Mouse (Mus musculus) intestine, embryonic 14.5 days (tissue): ENCODE results near the gene Prn. TPM values are rescaled to one million over a fixed set of nuclear protein-coding genes. Genes with fewer than 3 reads are reported as not detected.

Source experiments
- ATAC-seq: fragments of 200-750 bp; cut with Nextera tagmentation; replicated peaks from 2 replicates; pipeline ENCODE4 v1.8.0; 2017; ENCODE audit warnings: low read depth, moderate number of reproducible peaks, moderate TSS enrichment, moderate library complexity; ENCODE audit not compliant: low FRiP score, low TSS enrichment
- DNase-seq: peaks from one replicate; pipeline ENCODE4 v3.0.0-alpha.2; 2018; ENCODE audit warnings: low spot score
- H3K27ac ChIP-seq: fragments of 300-500 bp; sonication (generic); 2 replicates; pipeline ENCODE4 v1.5.1; 2014; ENCODE audit warnings: low read depth, mild to moderate bottlenecking, control low read depth
- H3K27me3 ChIP-seq: fragments of 300-500 bp; sonication (generic); replicated peaks from 2 replicates; pipeline ENCODE4 v1.6.1; 2014; ENCODE audit warnings: low read length, control low read depth; ENCODE audit not compliant: control insufficient read depth, insufficient read depth
- H3K36me3 ChIP-seq: fragments of 300-500 bp; sonication (generic); 2 replicates; pipeline ENCODE4 v1.6.1; 2014; ENCODE audit warnings: low read length, control low read depth; ENCODE audit not compliant: control insufficient read depth, insufficient read depth
- H3K4me1 ChIP-seq: fragments of 300-500 bp; sonication (generic); replicated peaks from 2 replicates; pipeline ENCODE4 v1.6.1; 2014; ENCODE audit warnings: low read length, control low read depth, mixed read lengths; ENCODE audit not compliant: control insufficient read depth, insufficient read depth
- H3K4me2 ChIP-seq: fragments of 300-500 bp; sonication (generic); 2 replicates; pipeline ENCODE4 v1.6.1; 2014; ENCODE audit warnings: low read length
- H3K4me3 ChIP-seq: fragments of 300-500 bp; sonication (generic); 2 replicates; pipeline ENCODE4 v1.5.1; 2014; ENCODE audit warnings: low read depth, low read length, control low read depth, mixed read lengths
- H3K9ac ChIP-seq: fragments of 300-500 bp; sonication (generic); 2 replicates; pipeline ENCODE4 v1.6.1; 2014; ENCODE audit warnings: mild to moderate bottlenecking, low read length
- H3K9me3 ChIP-seq: fragments of 300-500 bp; sonication (generic); 2 replicates; pipeline ENCODE4 v1.6.1; 2016; ENCODE audit warnings: low read length, control low read depth; ENCODE audit not compliant: control insufficient read depth
- WGBS: fragments of 180-500 bp; shearing (Covaris S2); extraction: QIAGEN DNeasy Blood & Tissue Kit; methylation state at CpG from one replicate; pipeline ENCODE4 v1.1.7; 2014; 5-methylcytosine and 5-hydroxymethylcytosine counted together
- polyA plus RNA-seq: library from polyadenylated mRNA; unstranded; fragments of >200 nt; fragmentation: Nextera tagmentation; extraction: Ambion mirVana; gene quantifications from 2 replicates; pipeline ENCODE4 v1.2.1, GENCODE M21; 2014

Gene Prn
- polyA plus RNA-seq, 1 experiment from 2014 or later: not detected

GRCm38 (mm10) chr2:131910847-131911246 is 1.1 kb downstream of the Prn start:
- Histone ChIP-seq H3K9ac (no peak overlapping the region), H3K9me3 (no peaks in the 10 kb centered on the region), H3K4me1 (peaks cover 8% of the 10 kb centered on the region), H3K4me3 (peak overlapping the region; percentile 56), H3K4me2 (peak overlapping the region; percentile 64), H3K36me3 (no peaks in the 10 kb centered on the region), H3K27me3 (no peaks in the 10 kb centered on the region), H3K27ac (no peak overlapping the region)
- no peak for DNase-seq
- 53% methylated on average over 2 of the region's 2 CpGs for WGBS
- no peak for ATAC-seq

GRCm38 (mm10) chr2:131911341-131911740 is 1.6 kb downstream of the Prn start:
- no peak overlapping the region for H3K27ac ChIP-seq
- no peak for DNase-seq
- peak overlapping the region; percentile 56; the same call in 1 of the 2 replicates for H3K4me3 ChIP-seq

DNA sequence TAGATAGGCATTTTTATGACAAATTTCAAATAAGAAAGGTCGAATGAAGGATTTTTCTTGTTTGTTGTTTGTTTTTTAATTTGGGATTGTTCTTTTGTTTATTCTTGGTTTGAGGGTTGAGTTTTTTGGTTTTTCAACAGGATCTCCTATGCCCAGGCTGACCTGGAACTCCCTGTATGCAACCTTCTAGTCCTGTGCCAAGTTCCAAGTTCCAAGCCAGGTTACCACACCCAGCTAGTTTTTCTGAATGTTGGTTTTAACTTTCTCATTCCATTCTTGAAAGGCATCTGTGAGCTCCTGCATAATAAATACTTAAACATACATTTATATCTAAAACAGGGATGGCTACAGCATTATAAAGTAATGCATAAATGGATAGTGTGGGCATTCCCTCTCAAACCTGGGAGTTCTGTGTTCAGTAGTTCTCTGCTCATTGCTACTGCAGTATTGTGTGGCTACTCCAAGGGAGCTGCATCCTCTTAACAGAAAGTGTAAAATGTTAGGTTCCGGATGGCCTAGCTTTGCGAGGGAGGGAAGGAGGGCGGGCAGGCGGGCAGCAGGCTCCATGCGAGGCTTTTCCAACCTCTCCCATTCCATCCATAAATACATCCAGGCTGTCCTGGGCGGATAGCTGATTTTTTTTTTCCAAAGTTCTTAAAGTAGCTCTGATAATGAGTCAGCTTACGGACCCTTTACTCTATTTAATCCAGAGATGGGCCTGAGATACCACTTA is 2.9 kb downstream of the Prn start:
- Histone ChIP-seq H3K27ac (no peak overlapping the region), H3K9me3 (no peaks in the 10 kb centered on the region), H3K9ac (no peak overlapping the region), H3K36me3 (no peaks in the 10 kb centered on the region), H3K4me2 (no peak overlapping the region), H3K4me3 (no peak overlapping the region), H3K27me3 (no peaks in the 10 kb centered on the region), H3K4me1 (peaks cover 8% of the 10 kb centered on the region)
- no peak for ATAC-seq
- DNase-seq: no peak
- 79% methylated on average over 8 of the region's 8 CpGs for WGBS

More at GRCm38 (mm10) chr2:131911341-131911740, 1.6 kb downstream of the Prn start:
- H3K9me3 ChIP-seq: no peaks in the 10 kb centered on the region
- no peaks in the 10 kb centered on the region for H3K36me3 ChIP-seq
- H3K9ac ChIP-seq: 0 out of 2 replicates have a peak overlapping the region, but pooled peaks have one; percentile 5
- WGBS: 40% methylated on average over 4 of the region's 4 CpGs
- peaks cover 8% of the 10 kb centered on the region for H3K4me1 ChIP-seq
- H3K27me3 ChIP-seq: no peaks in the 10 kb centered on the region
- no peak for ATAC-seq
- H3K4me2 ChIP-seq: peak overlapping the region; percentile 64

DNA sequence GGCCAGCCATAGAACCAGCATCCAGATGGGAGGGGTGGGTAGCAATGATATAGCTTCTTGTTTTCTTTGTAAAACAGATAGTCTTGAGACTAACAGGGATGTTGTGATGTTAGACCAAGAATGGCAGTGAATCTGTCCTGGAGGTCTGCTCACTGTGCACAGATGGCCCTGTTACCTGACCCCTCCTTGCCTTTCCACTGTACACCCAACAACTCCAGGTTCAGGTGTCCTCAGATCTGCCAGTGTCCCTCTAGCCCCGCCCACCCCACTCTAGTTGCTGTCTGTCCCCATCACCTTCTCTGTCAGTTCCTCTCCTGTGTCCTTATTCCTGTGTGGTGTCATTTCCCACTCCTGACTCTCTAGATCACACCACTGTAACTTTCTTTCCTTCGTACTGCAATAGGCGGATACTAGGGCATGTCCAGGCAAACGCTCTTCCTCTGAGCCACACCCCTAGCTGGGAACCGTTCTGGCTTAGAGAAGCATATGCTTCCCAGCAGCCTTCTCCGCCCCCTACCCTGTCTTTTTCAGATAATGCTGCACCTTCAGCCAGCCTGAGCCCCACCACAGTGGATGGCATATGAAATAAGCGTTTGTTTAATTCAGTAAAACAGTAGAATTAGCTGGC is 22.6 kb downstream of the Prn start:
- Histone ChIP-seq H3K9me3 (no peaks in the 10 kb centered on the region), H3K9ac (no peak overlapping the region), H3K4me2 (no peak overlapping the region), H3K4me1 (peaks cover 7% of the 10 kb centered on the region; the same call in 1 of the 2 replicates), H3K27ac (no peak overlapping the region), H3K4me3 (no peak overlapping the region), H3K36me3 (peaks cover 11% of the 10 kb centered on the region; the same call in 1 of the 2 replicates), H3K27me3 (no peaks in the 10 kb centered on the region)
- DNase-seq (no peak), ATAC-seq (no peak)
- 63% methylated on average over 7 of the region's 7 CpGs for WGBS

DNA sequence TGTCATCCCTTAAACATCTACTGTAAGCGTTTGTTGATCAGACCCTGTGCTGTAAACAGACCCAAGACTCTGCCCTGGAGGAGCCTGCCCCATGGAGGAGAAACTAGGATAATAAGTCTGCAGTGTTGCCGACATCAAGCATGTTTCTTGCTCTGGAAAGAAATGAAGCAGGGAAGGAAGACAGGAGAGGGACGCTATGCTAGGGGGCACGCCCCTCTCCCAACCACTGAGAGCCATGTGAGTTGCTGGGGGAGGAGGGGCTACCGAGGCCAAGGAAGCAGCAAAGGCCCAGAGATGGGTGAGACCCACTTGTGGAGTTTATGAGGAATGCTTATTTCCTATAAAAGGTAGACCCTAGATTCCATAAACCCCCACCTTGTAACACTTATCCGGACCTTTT is 23.3 kb downstream of the Prn start:
- Histone ChIP-seq H3K9ac (no peak overlapping the region), H3K4me2 (no peak overlapping the region), H3K27ac (no peak overlapping the region), H3K4me1 (peaks cover 7% of the 10 kb centered on the region; the same call in 1 of the 2 replicates), H3K36me3 (peaks cover 11% of the 10 kb centered on the region; the same call in 1 of the 2 replicates), H3K9me3 (no peaks in the 10 kb centered on the region), H3K4me3 (no peak overlapping the region), H3K27me3 (no peaks in the 10 kb centered on the region)
- WGBS: 22% methylated on average over 6 of the region's 6 CpGs
- ATAC-seq (no peak), DNase-seq (no peak)

GRCm38 (mm10) chr2:131933598-131933997 is 23.8 kb downstream of the Prn start:
- Histone ChIP-seq H3K36me3 (peaks cover 11% of the 10 kb centered on the region; the same call in 1 of the 2 replicates), H3K4me3 (no peak overlapping the region), H3K4me1 (peaks cover 7% of the 10 kb centered on the region; the same call in 1 of the 2 replicates), H3K9ac (no peak overlapping the region), H3K27me3 (no peaks in the 10 kb centered on the region), H3K9me3 (no peaks in the 10 kb centered on the region), H3K27ac (no peak overlapping the region), H3K4me2 (no peak overlapping the region)
- no peak for DNase-seq
- 52% methylated on average over 3 of the region's 3 CpGs for WGBS
- no peak for ATAC-seq

DNA sequence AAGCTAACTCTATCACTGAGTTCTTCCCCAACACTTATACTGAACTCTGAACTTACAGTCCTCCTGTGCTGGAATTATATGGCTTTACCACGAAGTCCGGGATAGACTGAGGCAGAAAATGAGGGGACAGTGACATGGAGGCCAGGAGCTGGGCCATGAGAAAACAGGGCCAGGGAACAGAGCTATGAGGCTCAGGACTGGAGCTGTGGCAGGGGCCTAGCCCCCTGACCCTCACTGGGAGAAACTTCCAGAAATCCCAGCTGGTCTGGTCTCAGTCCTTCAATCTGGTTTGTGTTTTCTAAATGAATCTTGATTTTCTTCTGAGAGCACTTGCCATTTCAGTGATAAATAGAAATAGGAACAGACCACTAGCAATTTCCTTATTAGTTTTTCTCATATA is 24.5 kb downstream of the Prn start:
- no peak overlapping the region for H3K9ac ChIP-seq

DNA sequence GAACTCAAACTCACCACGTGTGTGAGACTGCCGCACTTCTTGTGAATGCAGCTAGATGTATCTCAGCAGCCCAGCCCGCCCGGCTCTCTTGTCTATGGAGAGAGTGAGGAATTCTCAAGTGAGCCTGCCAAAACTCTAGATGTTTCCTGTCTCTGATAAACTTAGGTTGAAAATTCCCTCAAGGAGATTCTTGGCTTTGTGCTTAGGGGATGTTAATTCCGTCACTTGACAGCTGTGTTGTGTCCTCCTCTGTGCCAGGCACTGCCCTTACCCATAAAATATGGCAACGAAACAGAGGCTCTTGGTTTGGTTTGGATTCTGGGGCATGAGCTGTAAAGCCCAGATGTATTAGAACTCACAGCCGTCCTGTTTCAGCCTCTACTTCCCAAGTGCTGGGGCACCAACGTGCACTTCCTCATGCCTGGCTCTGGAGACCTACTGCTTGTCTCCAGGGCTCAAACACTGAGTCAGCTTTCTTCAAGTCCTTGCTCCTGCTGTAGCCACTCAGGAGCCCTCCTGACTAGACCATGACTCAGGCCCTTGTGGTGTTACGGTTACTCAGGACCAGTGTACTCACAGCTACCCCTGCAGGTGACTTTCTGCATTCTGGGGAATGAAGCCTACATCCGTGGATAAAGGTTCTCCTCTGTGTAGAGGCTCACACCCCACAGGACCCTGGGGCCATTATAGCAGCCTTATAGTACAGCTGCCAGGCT is 25.8 kb downstream of the Prn start:
- Histone ChIP-seq H3K9me3 (no peaks in the 10 kb centered on the region), H3K4me3 (no peak overlapping the region), H3K4me1 (peaks cover 7% of the 10 kb centered on the region; the same call in 1 of the 2 replicates), H3K9ac (no peak overlapping the region), H3K36me3 (peaks cover 11% of the 10 kb centered on the region; the same call in 1 of the 2 replicates), H3K27ac (no peak overlapping the region), H3K4me2 (no peak overlapping the region), H3K27me3 (no peaks in the 10 kb centered on the region)
- DNase-seq (no peak), ATAC-seq (peak; percentile 30; the same call in 1 of the 2 replicates)
- 72% methylated on average over 10 of the region's 10 CpGs for WGBS

More for the DNA sequence above, 24.5 kb downstream of the Prn start:
- no peaks in the 10 kb centered on the region for H3K9me3 ChIP-seq
- H3K27ac ChIP-seq: no peak overlapping the region
- no peak for DNase-seq
- 83% methylated on average over 2 of the region's 2 CpGs for WGBS
- H3K36me3 ChIP-seq: peaks cover 11% of the 10 kb centered on the region; the same call in 1 of the 2 replicates
- H3K4me3 ChIP-seq: no peak overlapping the region
- no peak overlapping the region for H3K4me2 ChIP-seq
- H3K4me1 ChIP-seq: peaks cover 7% of the 10 kb centered on the region; the same call in 1 of the 2 replicates
- ATAC-seq: no peak
- H3K27me3 ChIP-seq: no peaks in the 10 kb centered on the region
